Mouse (Mus musculus): Measurements from ENCODE around the gene Snrpd3.

DNA sequence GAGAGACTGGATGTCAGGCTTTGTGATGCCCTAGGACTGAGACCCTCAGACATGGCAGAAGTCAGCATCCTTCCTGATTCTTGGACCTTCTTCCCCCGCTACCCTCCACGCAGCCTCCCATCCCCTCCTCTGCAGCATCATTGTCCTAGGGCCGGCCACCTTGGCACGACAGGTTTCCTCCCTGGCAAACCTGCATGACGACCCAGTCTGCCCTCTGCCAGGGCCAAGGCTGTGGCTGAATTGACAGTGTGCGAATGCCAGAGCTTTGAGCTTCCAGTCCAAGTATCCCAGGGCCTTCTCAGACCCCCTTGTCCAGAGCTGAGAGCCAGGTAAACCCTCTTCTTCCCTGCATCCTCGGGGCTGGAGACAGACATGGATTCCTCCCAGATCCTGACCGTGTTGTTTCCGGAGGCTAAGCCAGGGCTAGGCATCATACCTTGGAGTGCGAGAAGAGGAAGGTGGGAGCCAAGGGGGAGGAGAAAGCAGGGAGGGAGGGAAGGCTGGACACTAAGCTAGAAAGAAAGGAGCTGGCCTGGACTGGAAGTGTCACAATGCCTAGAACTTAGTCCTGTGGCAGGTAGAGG, 43.8 kb downstream of the Snrpd3 start, which contains the start of gene Ggt1:
- TF ChIP-seq EP300 (IDR thresholded peaks at IDR 0.05; ENCODE audit: insufficient read depth, low read depth, low read length) (no peak), CTCF (IDR thresholded peaks at IDR 0.05; ENCODE audit: low read depth, low read length) (no peak)
